8 mouse cellular contexts compared by ENCODE assay signal in genomic region chr17:13492649-13493277, GRCm38 (mm10).
DNase-seq lines count a peak whose midpoint lies in the region; ATAC-seq and TF ChIP-seq lines count a peak whose summit lies in the region.
"Not testable (repeated sequence)": the region's sequence is repeated elsewhere in the genome, so short reads cannot be mapped to it uniquely, and the experiment has no call there.

No protein-coding gene starts in this region.

- not testable (repeated sequence) for H3K4me3 ChIP-seq in C2C12 (ENCODE audit: insufficient read depth, poor library complexity, severe bottlenecking); embryonic facial prominence, embryonic 15.5 days (replicated peaks); intestine, embryonic 15.5 days (replicated peaks)

- not testable (repeated sequence) for H3ac ChIP-seq in C2C12 (ENCODE audit: control insufficient read depth, insufficient read length, low read depth)

- H3K4me1 ChIP-seq in embryonic facial prominence, embryonic 15.5 days; intestine, embryonic 15.5 days (replicated peaks): not testable (repeated sequence)

- H3K27me3 ChIP-seq in C2C12 (ENCODE audit: control insufficient read depth, insufficient read depth, insufficient read length); embryonic facial prominence, embryonic 15.5 days; intestine, embryonic 15.5 days (replicated peaks): not testable (repeated sequence)

- not testable (repeated sequence) for H3K9ac ChIP-seq in embryonic facial prominence, embryonic 15.5 days; intestine, embryonic 15.5 days

- DNase-seq in ZHBTc4 (ENCODE audit: low read depth, low spot score) = peak; percentile 29
- DNase-seq in retina, postnatal 1 day = peak; percentile 39

- H3K4me2 ChIP-seq in embryonic facial prominence, embryonic 15.5 days (replicated peaks); intestine, embryonic 15.5 days (replicated peaks): not testable (repeated sequence)

- not testable (repeated sequence) for H3K79me3 ChIP-seq in C2C12 (ENCODE audit: low read depth)

- 44% methylated on average over 4 of the region's 7 CpGs for WGBS in embryonic facial prominence, embryonic 15.5 days
- 25% methylated on average over 4 of the region's 7 CpGs for WGBS in intestine, embryonic 15.5 days

- ATAC-seq in cerebellum, adult (ENCODE audit: insufficient number of reproducible peaks, low FRiP score, low TSS enrichment) = peak; percentile 47
- ATAC-seq in embryonic facial prominence, embryonic 15.5 days (ENCODE audit: insufficient number of reproducible peaks, low FRiP score, low TSS enrichment, low read depth) = 0 out of 2 replicates have a peak, but pooled peaks have one; percentile 51
- 0 out of 2 replicates have a peak, but pooled peaks have one; percentile 4 for ATAC-seq in granulocyte monocyte progenitor cell, adult 5-6 weeks (replicated peaks; ENCODE audit: poor library complexity, severe bottlenecking)
- peak; percentile 83 for ATAC-seq in intestine, embryonic 15.5 days
- ATAC-seq in megakaryocyte progenitor cell, adult 5-6 weeks (replicated peaks; ENCODE audit: poor library complexity) = peak; percentile 30

- H3K9me3 ChIP-seq in embryonic facial prominence, embryonic 15.5 days (replicated peaks); intestine, embryonic 15.5 days: not testable (repeated sequence)

- not testable (repeated sequence) for H3K79me2 ChIP-seq in C2C12 (ENCODE audit: control insufficient read depth, insufficient read depth)

- not testable (repeated sequence) for H3K36me3 ChIP-seq in C2C12 (ENCODE audit: control insufficient read depth, insufficient read depth); embryonic facial prominence, embryonic 15.5 days; intestine, embryonic 15.5 days

- not testable (repeated sequence) for TF ChIP-seq CTCF in C2C12 (IDR thresholded peaks at IDR 0.05; ENCODE audit: control insufficient read depth, insufficient read depth, insufficient read length)

- H3K27ac ChIP-seq in embryonic facial prominence, embryonic 15.5 days (replicated peaks); intestine, embryonic 15.5 days: not testable (repeated sequence)

TF ChIP-seq in C2C12, 6 proteins besides CTCF, POLR2A, EP300 and RAD21:
- peak; percentile 83 for TF ChIP-seq USF1 (IDR thresholded peaks at IDR 0.05; ENCODE audit: low read depth)

Comparison
In these comparisons a context has a peak if more than half of its experiments do, and no peak if none do; other contexts are left out.
1. ATAC-seq: peak in every context shown above with its lines; median percentile 83 in intestine, embryonic 15.5 days; 51 in embryonic facial prominence, embryonic 15.5 days; 47 in cerebellum, adult; 30 in megakaryocyte progenitor cell, adult 5-6 weeks; 4 in granulocyte monocyte progenitor cell, adult 5-6 weeks.